Mouse (Mus musculus): ENCODE measurements around the gene Tsfm.

The Tsfm gene

GRCm38 (mm10) chr10:126963821-126964220 lies 66.8 kb downstream of the Tsfm start:
- CTCF ChIA-PET: interaction anchor here (0.7 kb wide), 1 partner anchor 68 kb away, joined by 9 read pairs; no protein-coding TSS in a partner anchor

GRCm38 (mm10) chr10:126962966-126963330 lies 67.7 kb downstream of the Tsfm start:
- CTCF ChIA-PET: interaction anchor here (0.7 kb wide), 3 partner anchors 23 to 978 kb away, joined by 7 to 10 read pairs (median 9); no protein-coding TSS in a partner anchor

- CTCF ChIA-PET: interaction anchor here (0.6 to 0.7 kb wide), 3 partner anchors 15 to 977 kb away, joined by 6 to 10 read pairs (median 7); no protein-coding TSS in a partner anchor
These were observed 68.2 kb downstream of the Tsfm start for GRCm38 (mm10) chr10:126962271-126962965.

GRCm38 (mm10) chr10:126961757-126962156 lies 68.9 kb downstream of the Tsfm start:
- CTCF ChIA-PET: no interaction called here
